Mouse (Mus musculus) liver, embryonic 14.5 days (tissue): ENCODE results near the gene Adam15. TPM values are rescaled to one million over a fixed set of nuclear protein-coding genes. Genes with fewer than 3 reads are reported as not detected.

ENCODE experiments used
- ATAC-seq: fragments of 200-750 bp; cut with Nextera tagmentation; 2 replicates; pipeline ENCODE4 v1.8.0; 2017; ENCODE audit warnings: moderate number of reproducible peaks, mild to moderate bottlenecking, moderate library complexity; ENCODE audit not compliant: insufficient read depth
- DNase-seq, 3 experiments: peaks; one replicate each; pipeline ENCODE4 v3.0.0-alpha.2; 2012 to 2013; ENCODE audit warnings: low read depth in 3 of 3, low spot score in 3 of 3
- H3K27ac ChIP-seq: fragments of 300-500 bp; sonication (generic); 2 replicates; pipeline ENCODE4 v1.5.1; 2014; ENCODE audit warnings: moderate library complexity, mild to moderate bottlenecking, control low read depth, inconsistent platforms
- H3K27me3 ChIP-seq: fragments of 300-500 bp; sonication (generic); 2 replicates; pipeline ENCODE4 v1.6.1; 2014; ENCODE audit warnings: mild to moderate bottlenecking, low read length, moderate library complexity; ENCODE audit not compliant: control insufficient read depth, insufficient read depth
- H3K36me3 ChIP-seq: fragments of 300-500 bp; sonication (generic); replicated peaks from 2 replicates; pipeline ENCODE4 v1.6.1; 2014; ENCODE audit warnings: low read depth; ENCODE audit not compliant: control insufficient read depth, insufficient read depth
- H3K4me1 ChIP-seq, 2 experiments: fragments of 200-500 bp in 1 of 2; fragments of 300-500 bp in 1 of 2; sonication (generic) in 1 of 2; replicated peaks; 2 replicates each; pipeline ENCODE4 v1.6.1; 2012 to 2014; ENCODE audit warnings: antibody characterized with exemption in 1 of 2, inconsistent platforms in 1 of 2, low read length in 1 of 2; ENCODE audit not compliant: control insufficient read depth in 2 of 2, insufficient read depth in 2 of 2
- H3K4me2 ChIP-seq: fragments of 300-500 bp; sonication (generic); 2 replicates; pipeline ENCODE4 v1.6.1; 2014; ENCODE audit warnings: low read depth, mild to moderate bottlenecking, control low read depth, moderate library complexity
- H3K4me3 ChIP-seq, 2 experiments: fragments of 200-500 bp in 1 of 2; fragments of 300-500 bp in 1 of 2; sonication (generic) in 1 of 2; 2 replicates each; pipeline ENCODE4 v1.5.1; 2012 to 2014; ENCODE audit warnings: low read depth in 2 of 2, low read length in 2 of 2, mild to moderate bottlenecking in 2 of 2, control low read depth in 1 of 2, inconsistent platforms in 1 of 2, moderate library complexity in 1 of 2; ENCODE audit not compliant: insufficient read depth in 1 of 2
- H3K9ac ChIP-seq: fragments of 300-500 bp; sonication (generic); replicated peaks from 2 replicates; pipeline ENCODE4 v1.6.1; 2014; ENCODE audit warnings: mild to moderate bottlenecking, control low read depth, moderate library complexity
- H3K9me3 ChIP-seq: fragments of 300-500 bp; sonication (generic); 2 replicates; pipeline ENCODE4 v1.6.1; 2016; ENCODE audit warnings: low read length, mixed read lengths; ENCODE audit not compliant: control insufficient read depth
- CTCF ChIP-seq: IDR thresholded peaks from 2 replicates; pipeline ENCODE4 v1.5.1; 2016; ENCODE audit warnings: antibody characterized with exemption, low read depth, control low read depth
- EP300 ChIP-seq: IDR thresholded peaks from 2 replicates; pipeline ENCODE4 v1.6.1; 2016; ENCODE audit warnings: antibody characterized with exemption, low read depth
- WGBS: fragments of 180-500 bp; shearing (Covaris S2); extraction: QIAGEN DNeasy Blood & Tissue Kit; methylation state at CpG from one replicate; pipeline ENCODE4 v1.1.7; 2014; ENCODE audit not compliant: insufficient replicate concordance; 5-methylcytosine and 5-hydroxymethylcytosine counted together
- polyA plus RNA-seq, 2 experiments: library from polyadenylated mRNA; depleted of rRNA in 1 of 2; stranded (reverse) in 1 of 2; unstranded in 1 of 2; fragments of >200 nt; fragmentation: Nextera tagmentation in 1 of 2; extraction: Ambion mirVana in 1 of 2; gene quantifications; 2 replicates each; pipeline versions ENCODE4 v1.2.1 to v1.2.3; 2012 to 2014

Adam15 gene
- polyA plus RNA-seq, 2 experiments: 4.9 to 6.2 TPM

DNA sequence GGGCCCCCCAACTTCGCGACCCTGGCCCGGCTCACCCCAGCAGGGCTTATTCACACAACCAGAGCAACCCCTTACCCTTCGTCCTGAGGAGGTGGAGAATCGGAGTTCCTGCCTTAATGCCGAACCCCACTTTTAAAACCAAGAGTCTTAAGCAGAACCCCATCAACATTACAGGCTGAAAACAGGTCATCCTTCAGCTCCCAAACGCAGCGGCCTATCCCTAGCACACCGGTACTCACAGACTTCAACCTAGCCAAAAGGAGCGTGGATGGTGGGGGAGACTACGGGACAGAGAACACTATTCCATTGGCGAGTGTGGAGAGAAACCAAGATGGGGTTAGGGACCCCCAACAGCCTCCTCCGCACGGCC, 27.7 kb downstream of the Adam15 start:
- Histone ChIP-seq H3K4me1 (peaks cover 0 to 1% of the 10 kb centered on the region in 2 experiments; a peak in 1 of 4 replicates), H3K27me3 (peaks cover 72% of the 10 kb centered on the region), H3K9me3 (no peaks in the 10 kb centered on the region), H3K27ac (no peak overlapping the region), H3K9ac (no peak overlapping the region), H3K4me3 (peak overlapping the region in 1 of 2 experiments; percentile 41; a peak in 2 of 4 replicates), H3K36me3 (no peaks in the 10 kb centered on the region), H3K4me2 (peak overlapping the region; percentile 55)
- WGBS: under 1% methylated on average over 14 of the region's 14 CpGs
- no peak for ATAC-seq
- TF ChIP-seq CTCF: no peak
- TF ChIP-seq EP300: no peak
- no peak for DNase-seq

DNA sequence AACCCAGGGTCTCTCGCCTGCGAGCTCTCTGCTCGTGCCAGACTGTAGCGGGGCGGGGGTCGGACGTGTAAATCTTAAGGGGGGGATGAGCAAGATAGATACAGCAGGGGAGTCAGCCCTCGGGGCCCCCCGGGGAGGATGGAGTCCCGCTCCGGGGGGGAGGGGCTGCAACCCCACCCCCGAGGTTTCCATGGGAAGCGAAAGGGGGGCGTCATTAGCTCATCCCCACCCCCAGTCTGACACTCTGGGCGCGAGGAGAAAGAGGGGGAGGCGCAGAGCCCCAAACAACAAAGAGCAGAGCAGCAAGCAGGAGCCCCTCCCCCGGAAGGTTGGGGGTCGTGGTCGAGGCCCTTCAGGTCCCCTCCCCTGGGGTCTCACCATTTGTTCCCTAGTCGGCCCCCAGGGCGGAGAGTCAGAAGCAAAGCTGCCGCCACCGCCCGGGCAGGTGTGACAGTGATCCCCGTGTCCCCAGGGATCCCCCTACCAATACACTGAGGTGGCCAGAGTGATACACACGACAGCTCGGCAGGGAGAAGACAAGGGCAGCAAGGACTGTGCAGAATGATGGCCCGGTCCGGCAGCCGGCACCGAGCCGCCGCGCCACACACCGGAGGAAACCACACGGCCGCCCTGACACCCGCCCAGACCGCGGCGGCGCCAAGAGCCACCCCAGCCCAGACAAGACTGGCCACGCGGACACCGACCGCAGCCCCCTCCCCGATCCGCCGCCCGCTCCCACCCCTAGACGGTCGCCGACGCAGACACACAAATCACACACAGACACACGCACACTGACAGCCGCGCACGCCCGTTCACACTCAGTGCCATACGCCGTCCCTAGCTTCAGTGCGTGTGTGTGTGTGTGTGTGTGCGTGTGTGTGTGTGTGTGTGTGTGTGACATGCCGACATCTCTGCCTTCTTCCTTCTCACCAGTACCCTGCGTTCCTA, 28.3 kb downstream of the Adam15 start:
- WGBS: 2% methylated on average over 65 of the region's 66 CpGs
- H3K4me3 ChIP-seq: no peak overlapping the region
- H3K36me3 ChIP-seq: no peaks in the 10 kb centered on the region
- no peaks in the 10 kb centered on the region for H3K9me3 ChIP-seq
- peaks cover 0 to 1% of the 10 kb centered on the region in 2 experiments; a peak in 1 of 4 replicates for H3K4me1 ChIP-seq
- peak overlapping the region; percentile 29 for H3K4me2 ChIP-seq
- DNase-seq (no peak), ATAC-seq (no peak)
- no peak overlapping the region for H3K27ac ChIP-seq
- TF ChIP-seq CTCF: no peak
- TF ChIP-seq EP300: no peak
- peaks cover 79% of the 10 kb centered on the region for H3K27me3 ChIP-seq
- no peak overlapping the region for H3K9ac ChIP-seq

DNA sequence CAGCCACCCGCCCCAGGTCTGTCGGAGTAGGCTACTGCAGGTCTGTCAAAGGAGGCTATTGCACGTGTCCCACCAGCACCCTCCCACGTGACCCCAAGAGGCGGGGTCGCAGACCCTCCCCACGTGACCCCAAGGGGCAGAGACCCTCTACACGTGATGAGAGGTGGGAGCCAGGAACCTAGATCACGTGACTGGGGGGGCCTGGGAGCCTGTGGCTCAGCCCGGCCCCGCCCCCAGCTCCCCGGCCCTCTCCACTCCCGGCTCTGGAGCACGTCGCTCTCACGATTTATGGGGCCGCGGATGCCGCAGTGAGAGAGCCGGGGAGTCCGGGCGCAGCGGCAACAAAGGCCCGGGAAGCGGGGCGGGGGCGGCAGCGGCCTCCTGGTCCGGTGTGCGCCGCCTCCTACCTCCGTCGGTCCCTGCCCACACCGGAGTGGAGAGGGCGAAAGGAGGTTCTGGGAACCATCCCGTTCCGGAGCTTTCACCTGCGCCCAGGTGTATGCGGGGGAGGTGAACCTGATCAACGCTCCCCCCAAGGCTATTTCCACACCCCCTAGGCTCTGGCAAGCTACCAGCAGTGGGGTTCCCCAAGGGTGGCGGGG, 29.1 kb downstream of the Adam15 start:
- no peak for ATAC-seq
- H3K9ac ChIP-seq: no peak overlapping the region
- 1% methylated on average over 39 of the region's 41 CpGs for WGBS

DNA sequence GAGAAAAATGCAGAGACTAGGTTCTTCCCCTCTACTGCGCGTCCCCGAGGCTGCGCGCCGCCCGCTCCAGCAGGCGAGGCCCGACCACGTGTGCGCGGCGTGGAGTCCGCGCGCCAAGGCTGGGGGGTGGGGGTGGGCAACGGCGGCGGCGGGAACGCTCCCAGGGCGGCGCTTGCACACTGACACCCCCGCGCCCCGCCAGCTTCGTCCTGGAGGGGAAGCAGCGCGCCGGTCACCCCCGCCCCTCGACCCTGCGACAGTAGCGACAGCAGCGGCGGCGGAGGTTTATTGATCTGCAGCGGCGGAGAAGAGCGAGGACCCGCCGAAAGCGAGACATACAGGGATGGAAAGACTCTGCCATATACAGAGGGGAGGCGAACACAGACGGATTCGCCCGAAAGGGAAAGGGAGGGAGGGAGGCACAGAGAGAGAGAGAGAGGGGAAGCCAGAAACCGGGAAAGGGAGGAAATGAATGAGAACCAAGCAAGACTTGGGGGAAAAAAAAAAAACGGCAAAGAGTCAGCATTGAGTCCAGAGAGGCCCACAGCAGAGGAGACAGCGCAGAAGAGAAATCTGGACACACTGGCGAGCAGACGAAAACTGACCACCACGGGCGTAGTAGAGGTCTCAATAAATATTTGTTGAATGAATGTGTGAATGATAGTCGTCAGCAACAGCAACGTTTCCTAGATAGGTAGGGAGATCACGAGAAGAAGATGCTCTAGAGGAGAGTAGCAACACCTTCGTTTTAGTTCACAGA, 30.0 kb downstream of the Adam15 start:
- no peak overlapping the region for H3K9ac ChIP-seq

More for the DNA sequence above, 29.1 kb downstream of the Adam15 start:
- no peaks in the 10 kb centered on the region for H3K9me3 ChIP-seq
- no peaks in the 10 kb centered on the region; a peak in 1 of 4 replicates for H3K4me1 ChIP-seq
- no peak for DNase-seq
- H3K36me3 ChIP-seq: no peaks in the 10 kb centered on the region
- 0 out of 4 replicates have a peak overlapping the region, but pooled peaks of 1 of the 2 experiments have one; percentile 2 for H3K4me3 ChIP-seq
- peaks cover 87% of the 10 kb centered on the region for H3K27me3 ChIP-seq
- no peak for TF ChIP-seq CTCF
- no peak for TF ChIP-seq EP300
- no peak overlapping the region for H3K27ac ChIP-seq
- H3K4me2 ChIP-seq: peak overlapping the region; percentile 29

More for the DNA sequence above, 30.0 kb downstream of the Adam15 start:
- H3K4me3 ChIP-seq: peak overlapping the region in 1 of 2 experiments; percentile 22; a peak in 1 of 4 replicates
- 3% methylated on average over 58 of the region's 58 CpGs for WGBS
- no peaks in the 10 kb centered on the region for H3K36me3 ChIP-seq
- ATAC-seq: no peak
- H3K27me3 ChIP-seq: peaks cover 87% of the 10 kb centered on the region
- peak overlapping the region; percentile 32 for H3K4me2 ChIP-seq
- H3K9me3 ChIP-seq: no peaks in the 10 kb centered on the region
- DNase-seq: no peak
- TF ChIP-seq CTCF (no peak), EP300 (no peak)
- no peak overlapping the region for H3K27ac ChIP-seq
- H3K4me1 ChIP-seq: no peaks in the 10 kb centered on the region; a peak in 1 of 4 replicates
